Mouse (Mus musculus) myocyte (in vitro differentiated cells): ENCODE measurements around the gene Ercc6. TPM values are rescaled to one million over a fixed set of nuclear protein-coding genes. Genes with fewer than 3 reads are reported as not detected.

ENCODE experiments used
- H3K27me3 ChIP-seq: one replicate; pipeline ENCODE4 v1.6.1; 2011; ENCODE audit not compliant: control insufficient read depth, insufficient read depth, insufficient read length
- H3K36me3 ChIP-seq: one replicate; pipeline ENCODE4 v1.6.1; 2011; ENCODE audit not compliant: control insufficient read depth, insufficient read depth
- H3K4me2 ChIP-seq: one replicate; pipeline ENCODE4 v1.6.1; 2011; ENCODE audit warnings: low read depth, control low read depth
- H3K4me3 ChIP-seq: one replicate; pipeline ENCODE4 v1.5.1; 2011; ENCODE audit warnings: mild to moderate bottlenecking, control low read depth, moderate library complexity
- H3K79me2 ChIP-seq: one replicate; pipeline ENCODE4 v1.6.1; 2011; ENCODE audit not compliant: control insufficient read depth, insufficient read depth
- H3ac ChIP-seq: one replicate; pipeline ENCODE4 v1.6.1; 2011; ENCODE audit not compliant: control insufficient read depth, insufficient read length
- CEBPB ChIP-seq: IDR thresholded peaks from 2 replicates; pipeline ENCODE4 v1.6.1; 2011; ENCODE audit warnings: mild to moderate bottlenecking, moderate library complexity; ENCODE audit not compliant: poor library complexity, insufficient read depth, severe bottlenecking
- E2F4 ChIP-seq: IDR thresholded peaks from one replicate; pipeline ENCODE4 v1.6.1; 2011; ENCODE audit warnings: mild to moderate bottlenecking, control low read depth, moderate library complexity; ENCODE audit not compliant: insufficient read depth
- MAX ChIP-seq: IDR thresholded peaks from one replicate; pipeline ENCODE4 v1.6.1; 2011; ENCODE audit warnings: low read depth, mild to moderate bottlenecking, control low read depth
- MYOD1 ChIP-seq, 3 experiments: IDR thresholded peaks; one replicate each; pipeline ENCODE4 v1.6.1; 2011; ENCODE audit warnings: control low read depth in 2 of 3, low read depth in 2 of 3, mild to moderate bottlenecking in 2 of 3, moderate library complexity in 1 of 3; ENCODE audit not compliant: insufficient read length in 2 of 3, control insufficient read depth in 1 of 3
- MYOG ChIP-seq, 3 experiments: IDR thresholded peaks; one replicate each; pipeline ENCODE4 v1.6.1; 2011; ENCODE audit warnings: control low read depth in 2 of 3, low read depth in 2 of 3, mild to moderate bottlenecking in 2 of 3; ENCODE audit not compliant: insufficient read length in 2 of 3, control insufficient read depth in 1 of 3, insufficient read depth in 1 of 3
- POLR2A ChIP-seq: IDR thresholded peaks from one replicate; pipeline ENCODE4 v1.6.1; 2011; ENCODE audit warnings: low read depth, mild to moderate bottlenecking, control low read depth, moderate library complexity; ENCODE audit not compliant: insufficient read length
- POLR2AphosphoS2 ChIP-seq: IDR thresholded peaks from one replicate; pipeline ENCODE4 v1.6.1; 2011; ENCODE audit warnings: low read depth, control low read depth; ENCODE audit not compliant: insufficient read length
- REST ChIP-seq: IDR thresholded peaks from one replicate; pipeline ENCODE4 v1.6.1; 2011; ENCODE audit warnings: mild to moderate bottlenecking, control low read depth, moderate library complexity; ENCODE audit not compliant: insufficient read depth, insufficient read length
- SRF ChIP-seq: IDR thresholded peaks from one replicate; pipeline ENCODE4 v1.6.1; 2011; ENCODE audit warnings: low read depth; ENCODE audit not compliant: control insufficient read depth, insufficient read length
- TCF12 ChIP-seq: IDR thresholded peaks from one replicate; pipeline ENCODE4 v1.6.1; 2011; ENCODE audit warnings: mild to moderate bottlenecking, control low read depth; ENCODE audit not compliant: poor library complexity, insufficient read depth, severe bottlenecking
- TCF3 ChIP-seq: IDR thresholded peaks from one replicate; pipeline ENCODE4 v1.6.1; 2011; ENCODE audit warnings: low read depth, control low read depth; ENCODE audit not compliant: insufficient read length
- USF1 ChIP-seq: IDR thresholded peaks from one replicate; pipeline ENCODE4 v1.6.1; 2011; ENCODE audit warnings: low read depth, mild to moderate bottlenecking, control low read depth, moderate library complexity
- polyA plus RNA-seq: library from polyadenylated mRNA; unstranded; fragments of >200 nt; fragmentation: generic; extraction: Trizol; gene quantifications from one replicate; pipeline ENCODE4 v1.2.1, GENCODE M21; 2012; ENCODE audit warnings: missing spikeins

The Ercc6 gene
- polyA plus RNA-seq, 1 experiment, result 2.1 TPM

DNA sequence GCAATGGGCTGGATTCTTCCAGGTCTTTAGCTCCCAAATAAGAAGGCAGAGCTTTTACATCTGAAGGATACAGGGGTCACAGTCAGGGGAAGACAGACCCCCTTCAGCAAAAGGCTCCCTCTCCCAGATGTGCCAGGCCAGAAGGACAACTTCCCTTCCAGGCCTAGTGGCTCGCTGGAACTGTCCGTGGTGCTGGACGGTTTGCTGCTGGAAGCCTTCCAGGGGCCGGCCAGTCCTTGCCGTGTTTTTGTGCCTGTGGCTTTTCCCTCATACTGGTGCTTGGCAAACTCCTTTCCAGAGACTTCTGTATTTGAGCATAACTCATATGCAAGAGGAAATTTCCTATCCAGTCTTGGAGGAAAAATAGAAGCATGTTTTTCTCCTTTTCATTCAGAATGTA is 45.7 kb upstream of the Ercc6 start:
- Histone ChIP-seq H3K27me3 (peaks cover 44% of the 10 kb centered on the region), H3K4me3 (no peak overlapping the region), H3ac (no peak overlapping the region), H3K79me2 (no peaks in the 10 kb centered on the region), H3K36me3 (no peaks in the 10 kb centered on the region), H3K4me2 (no peak overlapping the region)
- TF ChIP-seq MYOD1 (IDR thresholded peaks at IDR 0.05; ENCODE audit: control insufficient read depth in 1 of 3, insufficient read length in 2 of 3, low read depth in 2 of 3) (no peak), CEBPB (no peak), REST (peak; percentile 98), MYOG (IDR thresholded peaks at IDR 0.05; ENCODE audit: control insufficient read depth in 1 of 3, insufficient read depth in 1 of 3, insufficient read length in 2 of 3, low read depth in 2 of 3) (no peak)

DNA sequence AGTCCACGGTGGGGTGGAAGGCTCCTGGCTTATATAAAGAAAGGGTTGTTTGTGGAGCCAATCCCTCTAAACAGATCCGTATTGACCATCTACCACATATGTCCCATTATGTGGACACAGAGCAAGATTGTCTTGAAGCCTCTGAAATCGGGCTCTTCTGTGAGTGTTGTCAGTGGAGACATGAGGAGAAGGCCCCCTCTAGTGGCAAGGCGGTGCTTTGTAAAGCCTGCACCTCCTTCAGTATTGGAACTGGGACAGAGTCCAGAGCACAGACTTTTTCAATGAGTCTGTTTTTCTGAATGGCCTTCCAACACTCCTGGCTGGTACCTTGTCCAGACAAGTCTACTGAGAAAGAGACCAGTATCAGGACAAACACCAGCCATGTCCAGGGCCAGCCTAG is 40.3 kb upstream of the Ercc6 start:
- Histone ChIP-seq H3K4me2 (no peak overlapping the region), H3K36me3 (no peaks in the 10 kb centered on the region), H3K27me3 (peaks cover 22% of the 10 kb centered on the region), H3ac (no peak overlapping the region), H3K79me2 (no peaks in the 10 kb centered on the region), H3K4me3 (no peak overlapping the region)
- TF ChIP-seq MYOD1 (IDR thresholded peaks at IDR 0.05; ENCODE audit: control insufficient read depth in 1 of 3, insufficient read length in 2 of 3, low read depth in 2 of 3), result no peak
- TF ChIP-seq TCF3, result no peak
- no peak for TF ChIP-seq TCF12
- TF ChIP-seq CEBPB, result no peak
- TF ChIP-seq SRF, result no peak
- TF ChIP-seq MYOG (IDR thresholded peaks at IDR 0.05; ENCODE audit: control insufficient read depth in 1 of 3, insufficient read depth in 1 of 3, insufficient read length in 2 of 3, low read depth in 2 of 3), result no peak
- no peak for TF ChIP-seq POLR2AphosphoS2
- TF ChIP-seq REST, result no peak
- no peak for TF ChIP-seq MAX
- no peak for TF ChIP-seq POLR2A
- no peak for TF ChIP-seq E2F4
- no peak for TF ChIP-seq USF1

GRCm38 (mm10) chr14:32476559-32476958 is 36.8 kb upstream of the Ercc6 start:
- H3ac ChIP-seq, result no peak overlapping the region
- H3K79me2 ChIP-seq, result no peaks in the 10 kb centered on the region
- H3K4me3 ChIP-seq, result no peak overlapping the region
- H3K27me3 ChIP-seq, result peaks cover 40% of the 10 kb centered on the region
- no peak overlapping the region for H3K4me2 ChIP-seq
- TF ChIP-seq TCF3 (no peak), MYOG (IDR thresholded peaks at IDR 0.05; ENCODE audit: control insufficient read depth in 1 of 3, insufficient read depth in 1 of 3, insufficient read length in 2 of 3, low read depth in 2 of 3) (no peak), USF1 (no peak), POLR2AphosphoS2 (no peak), REST (no peak)
- H3K36me3 ChIP-seq, result no peaks in the 10 kb centered on the region

- Histone ChIP-seq H3ac (no peak overlapping the region), H3K27me3 (peaks cover 36% of the 10 kb centered on the region), H3K79me2 (no peaks in the 10 kb centered on the region), H3K4me3 (no peak overlapping the region), H3K36me3 (no peaks in the 10 kb centered on the region), H3K4me2 (no peak overlapping the region)
- TF ChIP-seq MYOD1 (IDR thresholded peaks at IDR 0.05; ENCODE audit: control insufficient read depth in 1 of 3, insufficient read length in 2 of 3, low read depth in 2 of 3) (no peak), MAX (no peak), CEBPB (no peak), E2F4 (no peak), POLR2A (no peak), TCF3 (no peak), SRF (no peak), REST (no peak), POLR2AphosphoS2 (no peak), USF1 (no peak), TCF12 (no peak), MYOG (IDR thresholded peaks at IDR 0.05; ENCODE audit: control insufficient read depth in 1 of 3, insufficient read depth in 1 of 3, insufficient read length in 2 of 3, low read depth in 2 of 3) (no peak)
Observed at GRCm38 (mm10) chr14:32477581-32477980, 35.7 kb upstream of the Ercc6 start.

- Histone ChIP-seq H3K4me3 (no peak overlapping the region), H3ac (no peak overlapping the region), H3K36me3 (no peaks in the 10 kb centered on the region), H3K4me2 (peak overlapping the region; percentile 16), H3K79me2 (no peaks in the 10 kb centered on the region), H3K27me3 (peaks cover 28% of the 10 kb centered on the region)
- no peak for TF ChIP-seq E2F4
- TF ChIP-seq POLR2AphosphoS2, result no peak
- no peak for TF ChIP-seq MYOD1 (IDR thresholded peaks at IDR 0.05; ENCODE audit: control insufficient read depth in 1 of 3, insufficient read length in 2 of 3, low read depth in 2 of 3)
- TF ChIP-seq TCF3, result no peak
- TF ChIP-seq MYOG (IDR thresholded peaks at IDR 0.05; ENCODE audit: control insufficient read depth in 1 of 3, insufficient read depth in 1 of 3, insufficient read length in 2 of 3, low read depth in 2 of 3), result no peak
- TF ChIP-seq POLR2A, result no peak
- TF ChIP-seq USF1, result no peak
- TF ChIP-seq MAX, result no peak
Observed at GRCm38 (mm10) chr14:32482061-32482460, 31.3 kb upstream of the Ercc6 start.
